Mouse (Mus musculus): ENCODE results near the gene Txn2. TPM values are rescaled to one million over a fixed set of nuclear protein-coding genes. Genes with fewer than 3 reads are reported as not detected.

Txn2 gene
- polyA plus RNA-seq, 1 experiment from 2014 or later: 304 TPM

GRCm38 (mm10) chr15:77933770-77934169 lies 5.0 kb upstream of the Txn2 start:
- no peaks in the 10 kb centered on the region for H3K9me3 ChIP-seq (ENCODE audit: control insufficient read depth, low read length)
- H3K27me3 ChIP-seq (ENCODE audit: control insufficient read depth, insufficient read depth, low read length): peaks cover 11% of the 10 kb centered on the region; the same call in 1 of the 2 replicates
- H3K27ac ChIP-seq (replicated peaks in 1 of 2; ENCODE audit: control insufficient read depth in 1 of 2, insufficient read depth in 1 of 2, low read depth in 2 of 2, low read length in 2 of 2): no peak overlapping the region
- H3K9ac ChIP-seq (ENCODE audit: low read length): no peak overlapping the region
- no peaks in the 10 kb centered on the region for H3K36me3 ChIP-seq (ENCODE audit: control insufficient read depth, insufficient read depth, low read length)
- under 1% methylated on average over 14 of the region's 14 CpGs for WGBS
- H3K4me2 ChIP-seq (ENCODE audit: low read length): peak overlapping the region; percentile 41; the same call in 1 of the 2 replicates
- H3K4me3 ChIP-seq (ENCODE audit: control insufficient read depth in 1 of 2, insufficient read depth in 1 of 2, low read depth in 1 of 2, low read length in 2 of 2): no peak overlapping the region
- peaks cover 2 to 12% of the 10 kb centered on the region in 2 experiments; a peak in 2 of 4 replicates for H3K4me1 ChIP-seq (ENCODE audit: control insufficient read depth in 2 of 2, insufficient read depth in 2 of 2, low read length in 2 of 2)
- no peak for ATAC-seq (ENCODE audit: insufficient number of reproducible peaks, insufficient read depth, low FRiP score, low read depth)

- H3K9ac ChIP-seq (ENCODE audit: low read length): no peak overlapping the region
- peaks cover 2 to 13% of the 10 kb centered on the region in 2 experiments; a peak in 3 of 4 replicates for H3K4me1 ChIP-seq (ENCODE audit: control insufficient read depth in 2 of 2, insufficient read depth in 2 of 2, low read length in 2 of 2)
- H3K9me3 ChIP-seq (ENCODE audit: control insufficient read depth, low read length): no peaks in the 10 kb centered on the region
- no peak overlapping the region for H3K4me3 ChIP-seq (ENCODE audit: control insufficient read depth in 1 of 2, insufficient read depth in 1 of 2, low read depth in 1 of 2, low read length in 2 of 2)
- no peak overlapping the region for H3K27ac ChIP-seq (replicated peaks in 1 of 2; ENCODE audit: control insufficient read depth in 1 of 2, insufficient read depth in 1 of 2, low read depth in 2 of 2, low read length in 2 of 2)
- H3K4me2 ChIP-seq (ENCODE audit: low read length): no peak overlapping the region
- WGBS: 57% methylated on average over 3 of the region's 3 CpGs
- no peak for ATAC-seq (ENCODE audit: insufficient number of reproducible peaks, insufficient read depth, low FRiP score, low read depth)
- peaks cover 11% of the 10 kb centered on the region; the same call in 1 of the 2 replicates for H3K27me3 ChIP-seq (ENCODE audit: control insufficient read depth, insufficient read depth, low read length)
- H3K36me3 ChIP-seq (ENCODE audit: control insufficient read depth, insufficient read depth, low read length): no peaks in the 10 kb centered on the region
These were observed 4.4 kb upstream of the Txn2 start for GRCm38 (mm10) chr15:77933222-77933621.

- Histone ChIP-seq H3K27me3 (ENCODE audit: control insufficient read depth, insufficient read depth, low read length) (peaks cover 11% of the 10 kb centered on the region; the same call in 1 of the 2 replicates), H3K4me2 (ENCODE audit: low read length) (no peak overlapping the region), H3K9ac (ENCODE audit: low read length) (no peak overlapping the region), H3K9me3 (ENCODE audit: control insufficient read depth, low read length) (no peaks in the 10 kb centered on the region), H3K36me3 (ENCODE audit: control insufficient read depth, insufficient read depth, low read length) (peaks cover 10% of the 10 kb centered on the region), H3K27ac (replicated peaks in 1 of 2; ENCODE audit: control insufficient read depth in 1 of 2, insufficient read depth in 1 of 2, low read depth in 2 of 2, low read length in 2 of 2) (no peak overlapping the region), H3K4me3 (ENCODE audit: control insufficient read depth in 1 of 2, insufficient read depth in 1 of 2, low read depth in 1 of 2, low read length in 2 of 2) (no peak overlapping the region), H3K4me1 (ENCODE audit: control insufficient read depth in 2 of 2, insufficient read depth in 2 of 2, low read length in 2 of 2) (peaks cover 6 to 24% of the 10 kb centered on the region in 2 experiments; a peak in 3 of 4 replicates)
- no peak for ATAC-seq (ENCODE audit: insufficient number of reproducible peaks, insufficient read depth, low FRiP score, low read depth)
- WGBS: 38% methylated on average over 6 of the region's 6 CpGs
These were observed 2.8 kb upstream of the Txn2 start for GRCm38 (mm10) chr15:77931689-77932016.

GRCm38 (mm10) chr15:77930986-77931688 lies 2.3 kb upstream of the Txn2 start:
- Histone ChIP-seq H3K4me2 (ENCODE audit: low read length) (no peak overlapping the region), H3K4me3 (ENCODE audit: control insufficient read depth in 1 of 2, insufficient read depth in 1 of 2, low read depth in 1 of 2, low read length in 2 of 2) (no peak overlapping the region), H3K9ac (ENCODE audit: low read length) (no peak overlapping the region), H3K27me3 (ENCODE audit: control insufficient read depth, insufficient read depth, low read length) (peaks cover 11% of the 10 kb centered on the region; the same call in 1 of the 2 replicates), H3K27ac (replicated peaks in 1 of 2; ENCODE audit: control insufficient read depth in 1 of 2, insufficient read depth in 1 of 2, low read depth in 2 of 2, low read length in 2 of 2) (no peak overlapping the region), H3K9me3 (ENCODE audit: control insufficient read depth, low read length) (no peaks in the 10 kb centered on the region), H3K36me3 (ENCODE audit: control insufficient read depth, insufficient read depth, low read length) (peaks cover 15% of the 10 kb centered on the region), H3K4me1 (ENCODE audit: control insufficient read depth in 2 of 2, insufficient read depth in 2 of 2, low read length in 2 of 2) (peaks cover 6 to 24% of the 10 kb centered on the region in 2 experiments; a peak in 3 of 4 replicates)
- no peak for ATAC-seq (ENCODE audit: insufficient number of reproducible peaks, insufficient read depth, low FRiP score, low read depth)
- WGBS: 55% methylated on average over 6 of the region's 6 CpGs

- 45% methylated on average over 8 of the region's 8 CpGs for WGBS
- Histone ChIP-seq H3K27ac (replicated peaks in 1 of 2; ENCODE audit: control insufficient read depth in 1 of 2, insufficient read depth in 1 of 2, low read depth in 2 of 2, low read length in 2 of 2) (no peak overlapping the region), H3K4me3 (ENCODE audit: control insufficient read depth in 1 of 2, insufficient read depth in 1 of 2, low read depth in 1 of 2, low read length in 2 of 2) (peak overlapping the region in 1 of 2 experiments; percentile 77; a peak in 3 of 4 replicates), H3K4me2 (ENCODE audit: low read length) (peak overlapping the region; percentile 84), H3K9ac (ENCODE audit: low read length) (peak overlapping the region; percentile 76), H3K27me3 (ENCODE audit: control insufficient read depth, insufficient read depth, low read length) (peaks cover 6% of the 10 kb centered on the region; the same call in 1 of the 2 replicates), H3K9me3 (ENCODE audit: control insufficient read depth, low read length) (no peaks in the 10 kb centered on the region), H3K36me3 (ENCODE audit: control insufficient read depth, insufficient read depth, low read length) (peaks cover 28% of the 10 kb centered on the region), H3K4me1 (ENCODE audit: control insufficient read depth in 2 of 2, insufficient read depth in 2 of 2, low read length in 2 of 2) (peaks cover 6 to 24% of the 10 kb centered on the region in 2 experiments; a peak in 3 of 4 replicates)
- ATAC-seq (ENCODE audit: insufficient number of reproducible peaks, insufficient read depth, low FRiP score, low read depth): no peak
These were observed 998 bp upstream of the Txn2 start for GRCm38 (mm10) chr15:77929804-77930203.

- Histone ChIP-seq H3K4me1 (ENCODE audit: control insufficient read depth in 2 of 2, insufficient read depth in 2 of 2, low read length in 2 of 2) (peaks cover 4 to 18% of the 10 kb centered on the region in 2 experiments; a peak in 3 of 4 replicates), H3K9me3 (ENCODE audit: control insufficient read depth, low read length) (no peaks in the 10 kb centered on the region), H3K9ac (ENCODE audit: low read length) (peak overlapping the region; percentile 75), H3K4me2 (ENCODE audit: low read length) (peak overlapping the region; percentile 82), H3K27me3 (ENCODE audit: control insufficient read depth, insufficient read depth, low read length) (no peaks in the 10 kb centered on the region), H3K4me3 (ENCODE audit: control insufficient read depth in 1 of 2, insufficient read depth in 1 of 2, low read depth in 1 of 2, low read length in 2 of 2) (peak overlapping the region; percentile 77 to 83), H3K27ac (replicated peaks in 1 of 2; ENCODE audit: control insufficient read depth in 1 of 2, insufficient read depth in 1 of 2, low read depth in 2 of 2, low read length in 2 of 2) (peak overlapping the region; percentile 93 to 94; a peak in 3 of 4 replicates), H3K36me3 (ENCODE audit: control insufficient read depth, insufficient read depth, low read length) (peaks cover 45% of the 10 kb centered on the region)
- ATAC-seq (ENCODE audit: insufficient number of reproducible peaks, insufficient read depth, low FRiP score, low read depth): no peak
- WGBS: 21% methylated on average over 4 of the region's 4 CpGs
These were observed 715 bp downstream of the Txn2 start for GRCm38 (mm10) chr15:77928091-77928490.

GRCm38 (mm10) chr15:77926921-77927320 lies 1.9 kb downstream of the Txn2 start:
- Histone ChIP-seq H3K4me3 (ENCODE audit: control insufficient read depth in 1 of 2, insufficient read depth in 1 of 2, low read depth in 1 of 2, low read length in 2 of 2) (no peak overlapping the region), H3K27ac (replicated peaks in 1 of 2; ENCODE audit: control insufficient read depth in 1 of 2, insufficient read depth in 1 of 2, low read depth in 2 of 2, low read length in 2 of 2) (no peak overlapping the region), H3K9me3 (ENCODE audit: control insufficient read depth, low read length) (no peaks in the 10 kb centered on the region), H3K36me3 (ENCODE audit: control insufficient read depth, insufficient read depth, low read length) (peaks cover 57% of the 10 kb centered on the region), H3K4me2 (ENCODE audit: low read length) (no peak overlapping the region), H3K9ac (ENCODE audit: low read length) (no peak overlapping the region), H3K4me1 (ENCODE audit: control insufficient read depth in 2 of 2, insufficient read depth in 2 of 2, low read length in 2 of 2) (peaks cover 4 to 18% of the 10 kb centered on the region in 2 experiments; a peak in 3 of 4 replicates), H3K27me3 (ENCODE audit: control insufficient read depth, insufficient read depth, low read length) (no peaks in the 10 kb centered on the region)
- no peak for ATAC-seq (ENCODE audit: insufficient number of reproducible peaks, insufficient read depth, low FRiP score, low read depth)
- WGBS: 94% methylated on average over 5 of the region's 5 CpGs
